Mouse (Mus musculus): ENCODE data around the gene Rnf223.

DNA sequence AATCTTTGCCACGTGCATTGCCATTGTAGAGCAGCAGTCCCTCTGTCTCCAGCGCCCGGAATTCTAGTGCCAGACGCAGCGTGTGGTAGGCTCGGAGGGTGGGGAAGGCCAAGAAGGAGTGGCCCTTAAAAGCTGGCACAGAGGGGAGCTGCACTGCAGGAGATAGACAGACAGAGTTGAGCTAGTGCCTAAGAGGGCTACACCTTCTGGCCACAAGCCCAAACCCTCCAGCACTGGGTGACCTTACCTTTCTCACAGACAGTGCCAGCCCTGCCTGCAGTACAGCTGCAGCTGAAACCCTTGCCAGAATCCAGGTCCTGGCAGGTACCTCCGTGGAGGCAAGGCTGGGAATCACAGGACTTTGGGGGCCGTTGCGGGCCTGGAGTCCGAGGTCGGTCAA, 41.5 kb downstream of the Rnf223 start:
- TF ChIP-seq ZC3H11A (IDR thresholded peaks at IDR 0.05; ENCODE audit: borderline replicate concordance, low read depth, low read length) (no peak), CHD2 (IDR thresholded peaks at IDR 0.05; ENCODE audit: low read depth, low read length) (no peak), HCFC1 (IDR thresholded peaks at IDR 0.05; ENCODE audit: borderline replicate concordance, insufficient read depth, low read length) (no peak), MAFK (IDR thresholded peaks at IDR 0.05; ENCODE audit: insufficient read depth, low read depth, low read length) (no peak)
